Mouse (Mus musculus) ES-E14 (cell line): ENCODE results near the gene Tead1.

Experiments
- HCFC1 ChIP-seq: IDR thresholded peaks from 2 replicates; pipeline ENCODE4 v1.6.1; 2012; ENCODE audit warnings: low read length, inconsistent platforms, borderline replicate concordance; ENCODE audit not compliant: insufficient read depth
- MAFK ChIP-seq: IDR thresholded peaks from 2 replicates; pipeline ENCODE4 v1.6.1; 2014; ENCODE audit warnings: mild to moderate bottlenecking, low read depth, low read length, inconsistent platforms; ENCODE audit not compliant: insufficient read depth
- ZC3H11A ChIP-seq: IDR thresholded peaks from 2 replicates; pipeline ENCODE4 v1.6.1; 2012; ENCODE audit warnings: low read depth, mild to moderate bottlenecking, inconsistent platforms, low read length, borderline replicate concordance
- ZNF384 ChIP-seq: IDR thresholded peaks from 2 replicates; pipeline ENCODE4 v1.6.1; 2012; ENCODE audit warnings: low read depth, low read length, inconsistent platforms

- TF ChIP-seq HCFC1, result no peak
- TF ChIP-seq MAFK, result no peak
- no peak for TF ChIP-seq ZNF384
- no peak for TF ChIP-seq ZC3H11A
These were observed 18.8 kb upstream of the Tead1 start for GRCm38 (mm10) chr7:112660325-112660724.
